In the genomic region with DNA sequence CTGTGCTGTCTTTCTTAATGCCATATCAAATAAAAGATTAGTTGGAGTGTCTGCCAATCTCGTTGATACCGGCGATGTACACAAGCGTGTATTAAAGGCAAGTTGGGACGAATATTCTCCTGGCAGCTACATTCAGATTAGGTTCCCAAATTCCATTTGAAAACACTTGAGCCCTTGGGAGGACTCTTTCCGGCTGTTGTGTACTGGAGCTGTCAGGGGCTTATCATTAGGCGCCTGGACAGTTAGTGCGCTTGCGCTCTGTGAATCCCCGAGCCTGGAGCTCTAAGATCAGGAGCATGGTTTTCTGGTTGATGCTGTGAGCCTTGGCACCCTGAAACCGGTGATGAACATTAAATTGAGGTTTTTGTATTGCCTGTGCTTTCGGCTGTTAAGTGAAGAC, we compare ENCODE assay signal across 17 mouse cellular contexts. TPM values are rescaled to one million over a fixed set of nuclear protein-coding genes. Genes with fewer than 3 reads are reported as not detected.
A peak's percentile ranks its signal among the peaks of the same experiment; 100 is the strongest.
DNase-seq lines count a peak whose midpoint lies in the region; ATAC-seq and TF ChIP-seq lines count a peak whose summit lies in the region.
"Had no signal": no experiment of that assay in that cellular context is flagged by ENCODE, and none has a peak within 500 bp of the region (broad histone marks: within the 10 kb centered on the region; RNA-seq: fewer than 3 reads in every experiment).

No protein-coding gene starts in this region.

- WGBS in midbrain, embryonic 11.5 days: 91% methylated on average over 12 of the region's 12 CpGs
- 85% methylated on average over 12 of the region's 12 CpGs for whole genome bisulfite sequencing in midbrain, embryonic 16.5 days
- WGBS in heart, postnatal 0 days: 34% methylated on average over 12 of the region's 12 CpGs
- 37% methylated on average over 12 of the region's 12 CpGs for WGBS in lung, embryonic 16.5 days

- H3K36me3 ChIP-seq in midbrain, embryonic 11.5 days (ENCODE audit: control insufficient read depth, insufficient read depth, low read length): no peaks in the 10 kb centered on the region
- H3K36me3 ChIP-seq in midbrain, embryonic 16.5 days (ENCODE audit: control insufficient read depth, insufficient read depth, low read length): no peaks in the 10 kb centered on the region
- no peaks in the 10 kb centered on the region for H3K36me3 ChIP-seq in heart, postnatal 0 days (replicated peaks; ENCODE audit: control insufficient read depth, insufficient read depth, low read length)
- no peaks in the 10 kb centered on the region for H3K36me3 ChIP-seq in lung, embryonic 16.5 days (ENCODE audit: control insufficient read depth, insufficient read depth, low read length)
- H3K36me3 ChIP-seq: embryonic facial prominence, embryonic 13.5 days; hindbrain, embryonic 10.5 days; liver, embryonic 15.5 days had no signal

- no peak overlapping the region for H3K27ac ChIP-seq in midbrain, embryonic 11.5 days (ENCODE audit: low read depth, low read length)
- no peak overlapping the region for H3K27ac ChIP-seq in midbrain, embryonic 16.5 days (ENCODE audit: low read length)
- H3K27ac ChIP-seq in heart, postnatal 0 days (ENCODE audit: low read depth): no peak overlapping the region
- H3K27ac ChIP-seq in lung, embryonic 16.5 days (ENCODE audit: low read length): no peak overlapping the region
- H3K27ac ChIP-seq: embryonic facial prominence, embryonic 13.5 days; hindbrain, embryonic 10.5 days; liver, embryonic 15.5 days had no signal

- TF ChIP-seq EP300 in heart, postnatal 0 days (IDR thresholded peaks at IDR 0.05; ENCODE audit: low read depth): no peak

- no peak overlapping the region for H3K4me2 ChIP-seq in midbrain, embryonic 11.5 days
- H3K4me2 ChIP-seq in midbrain, embryonic 16.5 days (ENCODE audit: low read length): no peak overlapping the region
- no peak overlapping the region for H3K4me2 ChIP-seq in heart, postnatal 0 days (ENCODE audit: low read depth, low read length)
- 0 out of 2 replicates have a peak overlapping the region, but pooled peaks have one; percentile 9 for H3K4me2 ChIP-seq in lung, embryonic 16.5 days (ENCODE audit: low read depth, low read length)
- H3K4me2 ChIP-seq: embryonic facial prominence, embryonic 13.5 days; liver, embryonic 15.5 days had no signal

- no peak overlapping the region for H3K9ac ChIP-seq in midbrain, embryonic 11.5 days (ENCODE audit: low read length)
- no peak overlapping the region for H3K9ac ChIP-seq in midbrain, embryonic 16.5 days (ENCODE audit: low read depth, low read length)
- H3K9ac ChIP-seq in heart, postnatal 0 days (replicated peaks; ENCODE audit: low read depth, low read length): no peak overlapping the region
- H3K9ac ChIP-seq in lung, embryonic 16.5 days (ENCODE audit: low read length): no peak overlapping the region
- H3K9ac ChIP-seq: embryonic facial prominence, embryonic 13.5 days; liver, embryonic 15.5 days had no signal

- H3K4me1 ChIP-seq in midbrain, embryonic 11.5 days (ENCODE audit: control insufficient read depth, insufficient read depth, low read length): peaks cover 8% of the 10 kb centered on the region; the same call in 1 of the 2 replicates
- peaks cover 4% of the 10 kb centered on the region for H3K4me1 ChIP-seq in midbrain, embryonic 16.5 days (ENCODE audit: control insufficient read depth, insufficient read depth, low read length)
- H3K4me1 ChIP-seq in heart, postnatal 0 days (ENCODE audit: control insufficient read depth, insufficient read depth): no peaks in the 10 kb centered on the region
- H3K4me1 ChIP-seq in lung, embryonic 16.5 days (replicated peaks; ENCODE audit: control insufficient read depth, insufficient read depth, low read length): no peaks in the 10 kb centered on the region
- H3K4me1 ChIP-seq: liver, embryonic 15.5 days had no signal

- no peaks in the 10 kb centered on the region for H3K27me3 ChIP-seq in midbrain, embryonic 11.5 days (ENCODE audit: control insufficient read depth, insufficient read depth, low read length)
- H3K27me3 ChIP-seq in midbrain, embryonic 16.5 days (ENCODE audit: control insufficient read depth, insufficient read depth, low read depth, low read length): no peaks in the 10 kb centered on the region
- no peaks in the 10 kb centered on the region for H3K27me3 ChIP-seq in heart, postnatal 0 days (ENCODE audit: control insufficient read depth, insufficient read depth, low read length)
- H3K27me3 ChIP-seq in lung, embryonic 16.5 days (ENCODE audit: control insufficient read depth, insufficient read depth, low read depth, low read length): no peaks in the 10 kb centered on the region
- H3K27me3 ChIP-seq: embryonic facial prominence, embryonic 13.5 days; liver, embryonic 15.5 days had no signal

- DNase-seq in midbrain, embryonic 11.5 days (ENCODE audit: low spot score, missing footprints): peak; percentile 77
- DNase-seq in heart, postnatal 0 days (ENCODE audit: low spot score): peak; percentile 59
- DNase-seq in natural killer cell, adult 2 months (ENCODE audit: low spot score in 2 of 2): no peak
- DNase-seq in ovary, postnatal 36 days (ENCODE audit: low spot score): no peak
- DNase-seq: adrenal gland, postnatal 14 days; cerebellum, adult 9-10 months; gastrocnemius, postnatal 14 days; kidney, adult 2 months; kidney, postnatal 25 days; right cerebral cortex, postnatal 4 days; thymus, adult 18-20 months had no signal

- no peak overlapping the region for H3K4me3 ChIP-seq in midbrain, embryonic 11.5 days (ENCODE audit: low read depth, low read length)
- no peak overlapping the region for H3K4me3 ChIP-seq in midbrain, embryonic 16.5 days (ENCODE audit: low read depth, low read length)
- H3K4me3 ChIP-seq in heart, postnatal 0 days (ENCODE audit: low read depth, low read length): no peak overlapping the region
- H3K4me3 ChIP-seq in lung, embryonic 16.5 days (ENCODE audit: low read length): no peak overlapping the region
- H3K4me3 ChIP-seq: embryonic facial prominence, embryonic 13.5 days; hindbrain, embryonic 10.5 days; liver, embryonic 15.5 days had no signal

- TF ChIP-seq CTCF in heart, postnatal 0 days (IDR thresholded peaks at IDR 0.05; ENCODE audit: low read depth): no peak

- ATAC-seq in midbrain, embryonic 11.5 days (ENCODE audit: low FRiP score): no peak
- ATAC-seq in midbrain, embryonic 16.5 days: no peak
- peak; percentile 62 for ATAC-seq in heart, postnatal 0 days (ENCODE audit: insufficient read depth, low read depth)
- ATAC-seq in lung, embryonic 16.5 days (ENCODE audit: low read depth): peak; percentile 85; the same call in 1 of the 2 replicates
- ATAC-seq in megakaryocyte, adult 5-6 weeks (ENCODE audit: poor library complexity, severe bottlenecking): no peak

- H3K9me3 ChIP-seq in midbrain, embryonic 11.5 days (ENCODE audit: control insufficient read depth, low read length): no peaks in the 10 kb centered on the region
- H3K9me3 ChIP-seq in midbrain, embryonic 16.5 days (replicated peaks; ENCODE audit: control insufficient read depth, low read length, poor library complexity, severe bottlenecking): no peaks in the 10 kb centered on the region
- H3K9me3 ChIP-seq in heart, postnatal 0 days (replicated peaks; ENCODE audit: control insufficient read depth, low read length): no peaks in the 10 kb centered on the region
- no peaks in the 10 kb centered on the region for H3K9me3 ChIP-seq in lung, embryonic 16.5 days (ENCODE audit: control insufficient read depth, low read length)
- H3K9me3 ChIP-seq: embryonic facial prominence, embryonic 13.5 days; hindbrain, embryonic 10.5 days; liver, embryonic 15.5 days had no signal

RNA-seq across cellular contexts. Expression of a gene that starts 38.3 kb away (rescaled TPM):
- polyA plus RNA-seq in midbrain, embryonic 11.5 days (2014; fragmentation: Nextera tagmentation; extraction: Ambion mirVana): 77.0 and 77.3 TPM in 2 replicates
- 44.7 and 54.7 TPM in 2 replicates for polyA plus RNA-seq in midbrain, embryonic 16.5 days (2015; fragmentation: Nextera tagmentation; extraction: Ambion mirVana)
- 3.2 and 4.0 TPM in 2 replicates for total RNA-seq in heart, postnatal 0 days (2014; rRNA removed; ENCODE audit: low replicate concordance)
- polyA plus RNA-seq in heart, postnatal 0 days (2015; fragmentation: Nextera tagmentation; extraction: Ambion mirVana): 3.3 and 3.6 TPM in 2 replicates
- polyA plus RNA-seq in lung, embryonic 16.5 days (2015; fragmentation: Nextera tagmentation; extraction: Ambion mirVana): 6.7 and 7.1 TPM in 2 replicates
- not detected in 2 replicates for total RNA-seq in megakaryocyte, adult 5-6 weeks (2015)
- not detected in 2 replicates for total RNA-seq in megakaryocyte, adult 5-6 weeks (2017)

Comparison
In these comparisons a context has a peak if more than half of its experiments do, and no peak if none do; other contexts are left out.
1. ATAC-seq: peak in heart, postnatal 0 days (single experiment) and lung, embryonic 16.5 days (single experiment); none in midbrain, embryonic 11.5 days (single experiment), midbrain, embryonic 16.5 days (single experiment) and megakaryocyte, adult 5-6 weeks (single experiment).
2. DNase-seq: peak in midbrain, embryonic 11.5 days (single experiment) and heart, postnatal 0 days (single experiment); none in natural killer cell, adult 2 months (0 of 2) and ovary, postnatal 36 days (single experiment).